Mouse (Mus musculus): Measurements from ENCODE around the gene Slc22a3. TPM values are rescaled to one million over a fixed set of nuclear protein-coding genes. Genes with fewer than 3 reads are reported as not detected.

Slc22a3 gene
- polyA plus RNA-seq, 1 experiment from 2014 or later, result 0.27 TPM

- Histone ChIP-seq H3K9ac (no peak overlapping the region), H3K4me3 (no peak overlapping the region), H3K4me2 (peak overlapping the region; percentile 43), H3K36me3 (no peaks in the 10 kb centered on the region), H3K4me1 (replicated peaks) (peaks cover 8% of the 10 kb centered on the region), H3K27me3 (replicated peaks) (no peaks in the 10 kb centered on the region), H3K9me3 (replicated peaks) (no peaks in the 10 kb centered on the region), H3K27ac (ENCODE audit: poor library complexity, severe bottlenecking) (no peak overlapping the region)
- WGBS, result 31% methylated on average over 10 of the region's 10 CpGs
- no peak for ATAC-seq (ENCODE audit: insufficient number of reproducible peaks, low FRiP score)
These were observed 136.1 kb downstream of the Slc22a3 start for GRCm38 (mm10) chr17:12371310-12371925.

GRCm38 (mm10) chr17:12370289-12370688 lies 137.2 kb downstream of the Slc22a3 start:
- Histone ChIP-seq H3K4me3 (no peak overlapping the region), H3K9me3 (replicated peaks) (no peaks in the 10 kb centered on the region), H3K27me3 (replicated peaks) (no peaks in the 10 kb centered on the region), H3K27ac (ENCODE audit: poor library complexity, severe bottlenecking) (no peak overlapping the region), H3K9ac (no peak overlapping the region), H3K4me1 (replicated peaks) (peaks cover 8% of the 10 kb centered on the region), H3K36me3 (no peaks in the 10 kb centered on the region), H3K4me2 (no peak overlapping the region)
- ATAC-seq (ENCODE audit: insufficient number of reproducible peaks, low FRiP score), result 0 out of 2 replicates have a peak, but pooled peaks have one; percentile 34
- WGBS, result 55% methylated on average over 4 of the region's 4 CpGs

- WGBS, result 63% methylated on average over 5 of the region's 5 CpGs
- no peaks in the 10 kb centered on the region for H3K9me3 ChIP-seq (replicated peaks)
These were observed 138.1 kb downstream of the Slc22a3 start for GRCm38 (mm10) chr17:12369393-12369792.

More at GRCm38 (mm10) chr17:12369393-12369792, 138.1 kb downstream of the Slc22a3 start:
- Histone ChIP-seq H3K27me3 (replicated peaks) (no peaks in the 10 kb centered on the region), H3K4me1 (replicated peaks) (peaks cover 8% of the 10 kb centered on the region), H3K4me3 (no peak overlapping the region), H3K36me3 (no peaks in the 10 kb centered on the region), H3K4me2 (no peak overlapping the region), H3K27ac (ENCODE audit: poor library complexity, severe bottlenecking) (no peak overlapping the region), H3K9ac (no peak overlapping the region)
- ATAC-seq (ENCODE audit: insufficient number of reproducible peaks, low FRiP score), result no peak

Other genes with a start within 250 kb of the Slc22a3 start
- 42.9 and 47.4 TPM in 2 replicates for gene Map3k4, start 188.9 kb downstream of the Slc22a3 start, polyA plus RNA-seq (2016; fragmentation: Nextera tagmentation; extraction: Ambion mirVana)
- gene Plg, start 129.1 kb downstream of the Slc22a3 start, polyA plus RNA-seq (2016; fragmentation: Nextera tagmentation; extraction: Ambion mirVana), result 0.28 and 2.2 TPM in 2 replicates
- not detected in 2 replicates for gene Slc22a2, start 76.4 kb upstream of the Slc22a3 start, polyA plus RNA-seq (2016; fragmentation: Nextera tagmentation; extraction: Ambion mirVana)
- 4.0 and 4.7 TPM in 2 replicates for gene Slc22a1, start 168.1 kb upstream of the Slc22a3 start, polyA plus RNA-seq (2016; fragmentation: Nextera tagmentation; extraction: Ambion mirVana)